Mouse (Mus musculus) skeletal muscle tissue, adult 2 months (tissue): ENCODE results near the gene Ccdc51.

Experiments used
- DNase-seq: peaks from one replicate; pipeline ENCODE4 v3.0.0-alpha.2; 2012; ENCODE audit warnings: low read depth, low spot score

Ccdc51 gene

DNA sequence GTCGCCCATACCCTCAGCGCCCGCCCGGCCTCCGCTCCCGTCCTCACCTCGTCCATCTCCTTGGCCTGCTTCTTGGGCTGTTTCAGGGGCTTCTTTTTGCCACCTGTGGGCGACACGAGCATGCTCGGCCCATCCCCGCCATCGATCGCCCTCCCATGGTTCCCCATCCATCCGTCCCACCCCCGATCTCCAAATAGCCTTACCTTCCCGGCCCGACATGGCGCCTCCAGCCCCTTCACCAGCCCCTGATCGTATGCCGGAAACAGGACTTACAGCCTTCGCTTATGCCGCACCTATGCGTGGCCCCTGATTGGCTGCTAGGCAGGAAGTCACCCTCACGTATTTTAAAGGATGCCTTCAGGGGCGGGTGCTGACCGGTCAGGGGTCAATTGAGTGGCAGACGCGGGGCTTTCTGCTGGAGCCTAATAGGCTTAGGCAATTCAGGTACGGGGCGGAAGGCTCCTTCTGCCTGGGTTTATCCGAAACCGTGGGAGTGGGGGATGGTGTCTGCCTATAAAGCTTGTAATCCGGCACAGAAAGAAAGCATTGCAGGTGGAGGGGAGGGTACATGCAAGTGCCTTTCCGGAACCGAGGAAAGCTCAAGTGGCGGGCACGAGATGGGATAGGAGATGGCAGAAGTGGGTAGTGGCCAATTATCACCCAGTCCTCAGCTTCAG is at the start of gene Ccdc51, which contains the start of gene Tma7:
Ccdc51 (plus strand) TSS at position 370 of the 677 bp plus-strand sequence.
Tma7 (minus strand) TSS at position 464 of the 677 bp plus-strand sequence.
- DNase-seq: peak; percentile 86

DNA sequence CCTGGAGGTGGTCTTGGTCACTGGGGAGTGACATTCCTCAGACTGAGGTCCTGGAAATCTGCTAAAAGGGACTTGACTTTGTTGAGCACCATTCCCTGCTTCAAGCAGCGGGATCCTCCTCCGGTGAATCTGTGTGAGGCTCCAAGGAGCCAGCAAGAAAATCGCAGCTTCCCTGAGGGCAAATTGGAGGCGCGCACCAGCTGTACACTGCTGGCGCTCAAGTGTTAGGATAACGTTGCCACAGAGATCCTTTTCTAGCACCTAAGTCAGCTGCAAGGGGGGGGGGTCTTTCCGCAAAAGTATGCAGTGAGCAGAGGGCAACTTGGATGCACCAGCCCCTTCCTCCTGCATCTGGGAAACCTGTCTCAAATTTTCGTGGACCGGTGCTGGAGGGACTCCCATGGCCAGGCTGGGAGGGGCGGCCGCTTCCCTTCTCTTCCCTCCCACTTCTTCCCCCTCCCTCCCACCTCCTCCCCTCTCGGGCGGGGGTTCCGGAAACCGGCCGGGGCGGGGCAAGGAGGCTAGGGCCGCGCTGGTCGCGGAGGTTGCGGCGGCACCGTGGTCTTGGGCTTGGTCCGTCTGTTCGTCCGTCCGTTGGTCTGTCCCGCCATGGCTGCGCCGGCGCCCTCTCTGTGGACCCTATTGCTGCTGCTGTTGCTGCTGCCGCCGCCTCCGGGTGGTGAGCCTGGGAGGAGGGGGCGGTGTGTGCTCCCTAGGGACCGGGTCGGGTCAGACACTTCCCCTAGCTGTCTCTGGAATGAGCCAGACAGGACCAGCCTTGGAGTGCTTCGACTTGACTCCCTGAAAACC is 44.0 kb upstream of the Ccdc51 start, which contains the start of gene Shisa5:
Shisa5 (plus strand) TSS at position 480 of the 810 bp plus-strand sequence.
- DNase-seq: no peak

DNA sequence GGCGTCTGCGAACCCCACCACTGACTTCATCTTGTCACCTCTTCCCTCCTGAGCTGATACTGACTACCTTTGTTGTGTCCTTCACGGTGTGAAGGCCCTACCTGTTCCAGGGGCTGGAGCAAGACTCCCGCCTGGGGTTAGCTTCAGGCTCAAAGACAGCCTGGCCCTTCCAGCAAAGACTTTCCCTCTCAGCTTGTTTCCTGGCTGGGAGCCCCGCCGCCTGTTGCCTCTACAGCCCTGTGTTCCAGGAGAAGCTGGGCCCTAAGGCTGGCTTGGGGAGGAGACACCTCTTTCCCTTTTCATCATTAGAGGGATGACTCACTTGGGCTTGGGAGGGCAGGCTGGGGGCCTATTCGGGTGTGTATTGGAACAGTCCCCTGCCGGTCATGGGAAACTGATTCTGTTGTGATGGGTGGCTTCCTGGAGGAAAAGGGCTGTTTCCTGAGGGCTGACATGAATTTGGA is 43.4 kb upstream of the Ccdc51 start:
- DNase-seq: peak; percentile 56

DNA sequence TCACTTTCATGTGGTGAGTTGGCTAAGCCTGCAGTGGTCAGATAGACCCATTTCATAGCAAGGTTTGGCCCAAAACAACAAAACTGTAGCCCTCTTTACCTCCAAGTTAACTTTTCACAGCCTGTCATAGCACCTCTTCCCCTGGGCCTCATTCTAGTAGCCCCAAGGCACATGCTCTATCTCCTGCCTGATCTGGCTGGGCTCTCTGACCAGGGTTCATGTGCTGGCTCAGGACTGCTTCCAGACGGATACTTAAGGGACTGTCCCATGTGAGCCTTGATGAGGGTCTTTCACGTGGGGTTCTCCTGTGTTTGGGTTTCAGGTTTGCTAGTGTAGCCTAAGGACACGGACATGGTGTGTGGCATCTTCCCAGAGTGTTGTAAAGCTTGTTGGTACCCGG is 42.6 kb upstream of the Ccdc51 start:
- no peak for DNase-seq

DNA sequence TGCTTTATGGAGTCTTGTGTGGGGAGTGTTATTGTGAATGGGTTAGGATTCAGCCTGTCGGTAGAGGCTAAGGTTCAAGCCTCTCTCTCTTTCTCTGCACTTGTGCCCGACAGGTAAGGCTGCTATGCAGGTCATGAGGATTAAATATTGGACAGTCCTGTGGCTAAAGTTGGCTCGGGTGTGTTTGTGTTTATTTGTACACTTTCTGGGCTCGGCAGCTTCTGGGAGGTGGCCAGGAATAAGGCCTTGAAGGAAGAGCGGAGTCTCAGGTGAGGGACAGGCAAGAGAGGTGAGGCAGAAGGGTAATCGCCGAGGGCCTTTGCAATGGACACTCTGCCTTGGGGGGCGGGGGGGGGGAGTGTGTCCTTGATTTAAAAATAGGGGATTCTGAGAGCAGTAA is 42.1 kb upstream of the Ccdc51 start:
- no peak for DNase-seq

DNA sequence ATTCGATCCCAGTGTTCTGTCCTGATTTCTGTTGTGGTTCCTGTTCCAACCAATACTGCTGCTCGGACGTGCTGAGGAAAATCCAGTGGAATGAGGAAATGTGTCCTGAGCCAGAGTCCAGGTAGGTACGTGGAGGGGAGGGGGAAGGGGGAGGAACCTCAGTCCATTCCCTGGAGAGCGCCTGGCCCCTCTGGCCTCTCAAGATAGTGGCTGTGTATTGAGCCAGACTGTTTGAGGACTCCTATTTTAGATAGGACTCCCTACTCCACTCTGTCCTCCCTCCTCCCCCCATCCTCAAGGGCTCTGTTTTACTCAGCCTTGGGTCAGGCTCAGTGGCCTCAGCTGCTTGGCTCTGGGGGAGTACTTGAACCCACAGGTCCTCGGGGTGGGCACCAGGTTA is 41.4 kb upstream of the Ccdc51 start:
- no peak for DNase-seq

DNA sequence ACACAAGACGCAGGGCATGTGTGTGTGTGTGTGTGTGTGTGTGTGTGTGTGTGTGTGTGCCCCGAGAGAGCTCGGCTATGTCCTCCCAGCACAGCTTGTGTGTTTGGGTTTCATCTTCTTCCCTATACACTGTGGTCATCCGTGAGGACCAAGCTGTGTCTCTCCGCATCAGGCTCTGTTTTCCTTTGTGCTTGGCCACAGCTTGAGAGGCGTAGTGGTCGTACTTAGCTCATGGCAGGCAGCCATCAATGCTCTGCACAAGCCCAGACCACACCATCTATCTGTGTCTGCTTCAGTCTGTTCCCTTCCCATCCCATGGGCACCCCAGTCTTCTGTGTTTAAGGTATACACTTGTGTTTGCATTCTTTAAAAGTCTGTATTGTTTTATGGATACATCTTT is 40.9 kb upstream of the Ccdc51 start:
- DNase-seq: no peak

DNA sequence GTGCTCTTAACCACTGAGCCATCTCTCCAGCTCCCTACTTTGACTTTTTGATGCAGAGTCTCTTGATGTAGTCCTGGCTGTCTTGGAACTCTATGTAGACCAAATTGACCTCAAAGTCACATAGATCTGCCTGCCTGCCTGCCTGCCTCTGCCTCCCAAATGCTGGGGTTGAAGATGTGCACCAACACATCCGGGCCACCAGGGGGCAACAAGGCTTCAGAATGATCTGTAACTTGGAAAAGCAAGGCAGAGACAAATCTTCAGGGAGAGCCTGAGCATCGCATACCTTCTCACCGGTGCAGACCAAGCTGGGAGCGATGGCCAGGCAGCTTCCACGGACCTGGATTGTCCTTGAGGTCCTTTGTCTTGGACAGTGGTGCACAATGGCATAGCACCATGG is 36.0 kb upstream of the Ccdc51 start:
- DNase-seq: no peak

DNA sequence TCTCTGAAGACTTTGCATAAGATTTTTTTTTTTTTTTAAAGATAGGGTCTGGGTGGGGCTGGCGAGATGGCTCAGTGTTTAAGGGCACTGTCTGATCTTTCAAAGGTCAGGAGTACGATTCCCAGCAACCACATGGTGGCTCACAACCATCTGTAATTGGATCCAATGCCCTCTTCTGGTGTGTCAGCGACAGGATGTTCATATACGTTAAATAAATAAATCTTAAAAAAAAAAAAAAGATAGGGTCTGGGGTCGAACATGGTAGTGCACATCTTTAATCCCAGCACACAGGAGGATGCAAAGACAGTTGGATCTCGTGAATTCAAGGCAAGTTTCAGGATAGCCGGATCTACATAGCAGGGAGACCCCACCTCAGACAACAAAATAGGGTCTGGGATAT is 33.0 kb upstream of the Ccdc51 start:
- no peak for DNase-seq

DNA sequence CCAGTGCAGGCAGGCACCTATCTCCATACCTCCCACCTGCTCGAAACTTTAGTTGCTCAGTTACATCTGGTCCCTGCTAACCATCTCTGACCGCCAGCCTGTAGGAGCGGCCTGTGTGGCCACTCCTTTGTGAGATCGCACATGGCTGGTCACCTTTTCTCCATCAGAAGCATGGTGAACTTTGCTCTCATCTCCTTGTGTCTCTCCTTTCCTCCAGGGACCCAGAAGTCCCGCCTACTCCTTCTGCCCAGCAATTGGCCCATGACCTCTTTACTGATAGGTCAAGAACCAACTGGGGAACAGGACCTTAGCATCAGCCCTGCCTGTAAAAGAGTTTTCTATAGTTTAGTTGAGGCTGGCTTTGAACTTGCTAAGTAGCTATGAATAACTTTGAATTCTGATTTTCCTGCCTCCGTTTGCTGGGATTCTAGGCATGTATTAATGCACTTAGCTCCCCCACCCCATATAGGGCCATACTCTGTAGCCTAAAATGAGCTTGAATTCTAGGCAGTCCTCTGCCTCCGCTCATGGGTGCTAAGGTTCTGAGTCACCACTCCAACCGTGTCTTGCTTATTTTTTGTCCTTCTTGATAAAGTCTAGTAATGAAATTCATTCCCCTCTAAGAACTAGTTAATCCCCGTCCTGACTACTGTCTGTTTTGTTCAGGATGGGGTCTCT is 32.2 kb upstream of the Ccdc51 start:
- DNase-seq: no peak

DNA sequence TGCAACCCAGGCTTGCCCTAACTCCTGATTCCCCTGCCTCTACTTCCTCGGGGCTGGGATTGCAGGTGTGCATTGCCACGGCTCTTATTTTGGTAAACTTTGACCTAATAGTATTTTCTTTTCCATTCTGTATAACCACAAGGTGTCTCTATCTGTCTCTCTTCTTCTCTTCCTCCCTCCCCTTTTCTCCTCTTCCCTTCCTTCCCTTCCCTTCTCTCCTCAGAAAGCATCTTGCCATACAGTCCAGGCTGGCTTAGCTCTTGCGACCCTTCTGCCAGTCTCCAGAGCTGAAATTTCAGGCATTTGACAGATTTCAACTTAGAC is 31.7 kb upstream of the Ccdc51 start:
- DNase-seq: no peak

DNA sequence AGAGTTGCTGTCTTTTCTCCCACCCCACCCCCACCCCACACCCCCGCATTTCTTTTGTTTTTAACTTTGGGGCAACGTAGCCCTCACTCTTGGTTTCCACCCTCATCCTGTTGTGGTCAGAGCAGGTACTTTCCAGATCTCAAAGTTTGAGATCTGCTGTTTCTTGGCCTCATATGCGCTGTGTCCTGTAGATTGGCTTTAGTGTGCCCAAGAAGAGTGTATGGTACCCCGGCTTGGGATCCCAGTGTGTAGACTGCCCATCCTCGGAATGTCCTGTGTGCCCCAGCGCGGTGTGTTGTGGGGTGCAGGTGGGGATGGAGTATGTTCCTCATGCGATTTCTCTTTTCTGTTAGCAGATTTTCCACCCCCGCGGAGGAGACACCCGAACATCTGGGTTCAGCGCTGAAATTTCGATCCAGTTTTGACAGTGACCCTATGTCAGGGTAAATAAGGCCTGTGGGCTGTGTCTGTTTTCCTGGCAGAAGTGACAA is 31.2 kb upstream of the Ccdc51 start:
- no peak for DNase-seq

DNA sequence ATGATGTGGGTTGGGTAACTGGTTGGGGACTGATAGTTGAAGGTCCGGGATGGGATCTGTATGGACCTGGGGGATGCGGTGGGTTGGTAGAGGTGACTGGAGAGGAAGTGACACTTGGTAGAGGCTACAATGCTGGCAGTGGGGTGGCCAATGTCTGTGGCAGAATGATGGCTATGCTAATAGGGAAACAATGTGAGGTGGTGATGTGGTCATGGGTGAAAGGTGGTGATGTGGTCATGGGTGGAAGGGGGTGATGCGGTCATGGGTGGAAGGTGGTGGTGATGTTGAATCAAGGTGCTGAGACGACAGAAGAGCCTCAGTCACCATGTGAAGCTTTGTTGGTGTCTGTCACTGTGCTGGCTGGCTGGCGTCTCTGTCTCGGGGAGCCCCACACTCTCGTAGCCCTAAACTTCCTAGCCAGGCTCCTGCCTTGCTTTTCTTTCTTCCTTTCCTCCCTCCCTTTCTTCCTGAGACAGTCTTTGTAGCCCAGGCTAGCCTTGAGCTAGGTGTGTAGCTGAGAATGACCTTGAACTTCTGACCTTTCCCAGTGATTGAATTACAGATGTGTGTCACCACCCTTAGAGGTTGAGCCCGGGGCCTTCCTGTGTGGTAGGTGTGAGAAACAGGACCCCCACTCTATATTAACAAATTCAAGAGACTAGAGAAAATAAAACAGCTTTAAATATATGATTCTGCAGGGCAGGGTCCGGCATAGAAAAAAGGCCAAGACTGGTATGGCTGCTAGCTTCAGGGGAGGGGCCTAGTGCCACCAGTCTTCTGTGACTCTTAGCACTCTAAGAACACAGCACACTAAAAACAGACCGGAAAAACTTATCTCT is 30.4 kb upstream of the Ccdc51 start:
- DNase-seq: no peak

DNA sequence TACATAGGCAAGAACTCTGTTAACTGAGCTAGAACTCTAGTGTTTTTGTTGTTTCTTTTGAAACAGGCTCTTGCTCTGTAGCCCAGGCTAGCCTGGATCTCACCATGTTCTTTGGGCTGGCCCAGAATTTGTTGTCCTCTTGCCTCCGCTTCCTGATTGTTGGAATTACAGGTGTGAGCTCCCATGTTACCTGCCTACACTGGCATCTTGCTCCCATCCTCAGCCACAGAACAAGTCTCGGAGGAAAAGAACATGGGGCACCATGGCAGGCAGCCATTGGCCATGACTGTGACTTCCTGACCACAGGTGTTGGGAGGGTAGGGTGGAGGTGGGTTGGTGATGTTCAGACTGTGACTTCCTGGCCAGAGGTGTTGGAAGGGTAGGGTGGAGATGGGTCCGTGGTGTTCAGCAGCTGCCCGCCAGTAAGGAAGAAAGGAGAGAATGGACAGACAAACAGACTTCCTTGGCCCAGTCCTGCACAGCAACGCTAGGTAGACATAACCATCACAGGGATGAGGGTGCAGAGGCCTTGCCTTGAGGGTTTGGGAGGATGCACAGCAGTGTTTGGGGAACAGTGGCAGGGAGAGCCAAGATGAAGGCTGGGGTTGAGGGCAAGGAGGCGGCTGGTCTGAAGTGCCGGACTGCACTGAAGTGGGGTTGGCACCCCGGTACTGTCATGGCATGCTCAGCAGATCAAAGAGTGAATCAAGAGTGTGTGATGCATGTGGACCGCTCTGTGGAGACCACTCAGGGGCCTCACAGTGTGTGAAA is 29.6 kb upstream of the Ccdc51 start:
- DNase-seq: no peak

DNA sequence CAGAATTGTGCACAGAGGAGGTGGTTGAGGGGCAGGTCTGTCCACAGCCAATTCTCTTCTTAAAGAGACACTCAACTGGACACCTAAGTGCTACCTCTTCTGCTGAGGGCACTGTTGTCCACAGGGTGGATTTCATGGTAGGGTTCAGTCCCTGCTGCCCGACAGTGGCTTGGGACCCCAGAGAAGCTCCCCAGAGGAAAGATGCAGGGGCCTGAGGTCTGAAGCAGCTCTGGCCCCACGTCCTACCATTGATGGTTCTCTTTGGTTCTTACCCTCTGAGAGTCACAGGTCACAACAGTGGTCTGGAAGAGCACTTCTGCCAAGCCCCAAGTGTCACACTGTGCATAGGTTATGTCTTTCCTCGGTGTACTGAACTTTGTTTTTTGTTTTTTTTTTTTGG is 28.9 kb upstream of the Ccdc51 start:
- DNase-seq: no peak

DNA sequence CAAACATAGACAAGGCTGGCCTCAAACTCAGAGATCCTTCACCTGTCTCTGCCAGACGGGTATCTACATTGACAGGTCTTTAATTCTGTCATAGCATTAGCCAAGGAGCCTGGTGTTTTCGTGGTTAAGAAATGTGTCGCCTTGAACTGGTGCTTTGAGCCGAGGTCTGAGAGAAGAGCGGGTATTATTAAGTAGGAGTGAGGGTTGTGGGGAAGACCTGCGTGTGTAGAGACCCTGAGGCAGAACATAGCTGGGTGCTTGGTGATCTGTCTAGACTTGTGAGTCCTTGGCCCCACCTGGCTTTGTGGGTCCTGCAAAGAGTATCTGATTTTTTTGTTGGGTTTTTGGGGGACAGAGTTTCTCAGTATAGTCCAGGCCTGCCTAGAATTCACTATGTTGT is 28.4 kb upstream of the Ccdc51 start:
- no peak for DNase-seq

DNA sequence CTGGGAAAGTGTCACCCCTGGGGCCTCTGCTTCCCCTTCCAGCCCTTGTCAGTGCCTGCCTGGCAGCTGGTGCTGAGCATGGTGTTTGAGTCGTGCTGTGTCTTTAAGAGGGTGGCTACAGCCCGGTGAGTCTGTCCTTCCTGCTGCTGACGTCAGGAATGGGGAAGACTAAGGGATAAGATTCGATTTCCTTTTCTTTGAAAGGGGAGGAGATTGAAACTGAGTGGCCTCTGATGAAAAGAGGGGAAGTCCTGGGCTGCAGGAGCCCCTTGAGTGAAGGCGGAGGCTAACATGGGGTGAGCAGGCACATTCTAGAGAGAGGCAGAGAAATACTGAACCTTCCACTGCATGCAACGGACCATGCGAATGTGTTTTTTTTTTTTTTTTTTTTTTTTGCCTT is 27.6 kb upstream of the Ccdc51 start:
- DNase-seq: peak; percentile 80

DNA sequence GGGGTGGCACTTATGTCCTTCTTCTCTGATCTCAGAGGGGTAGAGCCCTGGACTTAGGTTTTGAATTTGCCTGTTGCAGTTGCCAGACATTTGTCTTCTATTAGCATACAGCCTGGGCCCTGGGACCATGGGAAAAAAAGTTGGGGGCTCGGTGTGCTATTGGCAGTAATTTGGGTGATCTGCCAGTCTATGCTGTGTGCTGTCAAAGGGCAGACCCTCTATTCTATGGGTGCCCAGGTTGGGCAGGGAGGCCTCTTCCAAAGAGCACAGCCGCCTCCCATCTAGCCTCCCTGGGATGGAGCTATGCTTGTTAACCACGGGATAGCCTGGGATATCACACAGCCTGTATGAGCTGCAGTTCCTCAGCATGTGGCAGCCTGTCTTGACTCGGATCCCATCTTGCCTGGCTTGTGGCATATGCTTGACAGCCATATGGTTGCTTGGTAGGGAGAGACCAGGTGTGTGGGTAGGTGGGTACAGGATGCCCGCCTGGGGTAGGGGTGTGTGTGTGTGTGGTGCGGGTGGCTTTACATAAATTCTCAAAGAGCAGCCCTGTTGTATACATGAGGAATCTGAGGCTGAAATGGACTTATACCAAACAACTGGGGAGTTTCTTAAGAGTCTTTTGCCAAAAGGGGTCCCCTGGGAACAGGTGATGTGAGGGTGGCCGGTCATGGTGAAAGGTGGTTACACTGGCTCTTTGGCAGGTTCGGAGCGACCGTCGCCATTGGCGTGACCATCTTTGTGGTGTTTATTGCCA is 26.8 kb upstream of the Ccdc51 start:
- DNase-seq: no peak

DNA sequence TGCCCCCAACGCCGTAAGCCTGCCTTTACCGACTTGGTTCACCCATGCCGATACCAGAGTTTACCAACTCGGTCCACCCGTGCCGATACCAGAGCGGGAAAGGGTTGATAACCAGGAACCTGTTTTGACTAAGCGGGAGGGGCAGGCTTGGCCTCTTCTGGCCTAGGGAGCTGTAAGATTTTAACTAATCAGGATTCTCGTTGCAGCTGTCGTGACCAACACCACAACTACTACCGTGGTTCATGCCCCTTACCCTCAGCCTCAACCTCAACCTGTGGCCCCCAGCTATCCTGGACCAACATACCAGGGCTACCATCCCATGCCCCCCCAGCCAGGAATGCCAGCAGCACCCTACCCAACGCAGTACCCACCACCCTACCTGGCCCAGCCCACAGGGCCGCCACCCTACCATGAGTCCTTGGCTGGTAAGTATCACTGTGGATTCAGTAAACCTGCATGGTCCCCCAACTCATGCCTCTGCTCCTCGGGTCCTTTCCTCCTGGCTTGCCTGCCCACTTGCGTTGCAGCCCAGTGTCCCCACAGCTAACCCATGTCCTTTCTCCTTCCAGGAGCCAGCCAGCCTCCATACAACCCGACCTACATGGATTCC is 26.1 kb upstream of the Ccdc51 start:
- no peak for DNase-seq

DNA sequence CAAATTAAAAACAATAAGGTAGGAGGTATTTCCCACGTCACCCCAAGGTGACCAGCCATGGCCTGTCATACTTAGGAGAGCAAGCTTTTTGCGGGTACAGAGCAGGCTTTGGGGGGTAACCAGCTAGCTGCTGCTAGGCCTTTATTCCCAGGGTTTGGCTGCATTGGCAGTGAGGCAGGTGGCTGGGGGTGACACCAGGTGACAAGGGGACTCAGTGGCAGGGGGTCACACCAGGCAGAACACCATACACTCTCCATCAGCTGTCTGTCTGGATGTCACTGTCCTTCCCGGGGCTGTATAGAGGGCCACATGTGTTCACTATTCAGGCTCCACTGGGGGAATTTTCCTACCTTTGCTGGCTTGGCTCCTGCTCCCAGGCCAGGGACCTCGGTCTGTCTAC is 25.4 kb upstream of the Ccdc51 start:
- no peak for DNase-seq
